Mouse (Mus musculus) heart, postnatal 10 days (tissue): ENCODE measurements around the gene Pros1. TPM values are rescaled to one million over a fixed set of nuclear protein-coding genes. Genes with fewer than 3 reads are reported as not detected.

Experiments used
- microRNA-seq, 2 experiments: library from miRNA; unstranded; fragments of <30 nt; microRNA quantifications; one replicate each; pipeline ENCODE4 v1.2.0; 2022
- total RNA-seq, 2 experiments: library from RNA; stranded (reverse); gene quantifications; 2 replicates each; pipeline ENCODE4 v1.2.3; 2021

The Pros1 gene
- total RNA-seq, 2 experiments from 2014 or later: 24.4 to 27.8 TPM

Small RNAs within 50 kb of the gene (microRNA-seq; reads per million reads assigned to microRNA genes)
- gene Gm25986: 0 reads per million in 2 experiments

Other genes with a start within 250 kb of the Pros1 start
- gene Nsun3, start 67.5 kb upstream of the Pros1 start, total RNA-seq: 10 to 100 TPM; 10.3 to 11.9 TPM
- not detected for gene Stx19, start 39.6 kb upstream of the Pros1 start, total RNA-seq
- gene Arl13b, start 7.3 kb upstream of the Pros1 start, total RNA-seq: 10 to 100 TPM in 1 of 2 experiments, 1 to 10 TPM in 1; 9.8 to 11.3 TPM